Mouse (Mus musculus) midbrain, postnatal 0 days (tissue): Measurements from ENCODE around the gene Tomm22. TPM values are rescaled to one million over a fixed set of nuclear protein-coding genes. Genes with fewer than 3 reads are reported as not detected.
A peak's percentile ranks its signal among the peaks of the same experiment; 100 is the strongest.

Experiments used
- ATAC-seq: fragments of 200-750 bp; cut with Nextera tagmentation; 2 replicates; pipeline ENCODE4 v1.8.0; 2017; ENCODE audit warnings: moderate number of reproducible peaks, mild to moderate bottlenecking, moderate TSS enrichment, moderate library complexity; ENCODE audit not compliant: low FRiP score
- DNase-seq: peaks from one replicate; pipeline ENCODE4 v3.0.0-alpha.2; 2015; ENCODE audit warnings: low spot score
- H3K27ac ChIP-seq: fragments of 300-500 bp; sonication (generic); 2 replicates; pipeline ENCODE4 v1.5.1; 2014; ENCODE audit warnings: low read depth, mild to moderate bottlenecking, low read length, mixed read lengths
- H3K27me3 ChIP-seq: fragments of 300-500 bp; sonication (generic); 2 replicates; pipeline ENCODE4 v1.6.1; 2014; ENCODE audit warnings: low read length, control low read depth, mixed read lengths; ENCODE audit not compliant: insufficient read depth
- H3K36me3 ChIP-seq: fragments of 300-500 bp; sonication (generic); 2 replicates; pipeline ENCODE4 v1.6.1; 2014; ENCODE audit warnings: low read length, control low read depth, mixed read lengths; ENCODE audit not compliant: insufficient read depth
- H3K4me1 ChIP-seq: fragments of 300-500 bp; sonication (generic); 2 replicates; pipeline ENCODE4 v1.6.1; 2014; ENCODE audit warnings: mild to moderate bottlenecking, control low read depth, antibody characterized with exemption, low read length, mixed read lengths; ENCODE audit not compliant: insufficient read depth
- H3K4me2 ChIP-seq: fragments of 300-500 bp; sonication (generic); 2 replicates; pipeline ENCODE4 v1.6.1; 2014; ENCODE audit warnings: low read depth, mild to moderate bottlenecking, low read length, mixed read lengths; ENCODE audit not compliant: poor library complexity, severe bottlenecking
- H3K4me3 ChIP-seq: fragments of 300-500 bp; sonication (generic); 2 replicates; pipeline ENCODE4 v1.5.1; 2014; ENCODE audit warnings: low read depth, mild to moderate bottlenecking, low read length, moderate library complexity
- H3K9ac ChIP-seq: fragments of 300-500 bp; sonication (generic); replicated peaks from 2 replicates; pipeline ENCODE4 v1.6.1; 2014; ENCODE audit warnings: mild to moderate bottlenecking, low read length, moderate library complexity, mixed read lengths; ENCODE audit not compliant: poor library complexity, severe bottlenecking
- H3K9me3 ChIP-seq: fragments of 300-500 bp; sonication (generic); 2 replicates; pipeline ENCODE4 v1.6.1; 2016; ENCODE audit warnings: low read length, control low read depth
- CTCF ChIP-seq: IDR thresholded peaks from 2 replicates; pipeline ENCODE4 v1.5.1; 2016; ENCODE audit warnings: antibody characterized with exemption, mild to moderate bottlenecking
- WGBS: fragments of 180-500 bp; shearing (Covaris S2); extraction: QIAGEN DNeasy Blood & Tissue Kit; methylation state at CpG from one replicate; pipeline ENCODE4 v1.1.7; 2014; 5-methylcytosine and 5-hydroxymethylcytosine counted together
- polyA plus RNA-seq: library from polyadenylated mRNA; unstranded; fragments of >200 nt; fragmentation: Nextera tagmentation; extraction: Ambion mirVana; gene quantifications from 2 replicates; pipeline ENCODE4 v1.2.1, GENCODE M21; 2015
- total RNA-seq: library from RNA; depleted of rRNA; stranded (reverse); fragments of >200 nt; gene quantifications from 2 replicates; pipeline ENCODE4 v1.2.3, GENCODE M21; 2014

The Tomm22 gene
- total and polyA plus RNA-seq, 2 experiments from 2014 or later: 161 to 229 TPM

DNA sequence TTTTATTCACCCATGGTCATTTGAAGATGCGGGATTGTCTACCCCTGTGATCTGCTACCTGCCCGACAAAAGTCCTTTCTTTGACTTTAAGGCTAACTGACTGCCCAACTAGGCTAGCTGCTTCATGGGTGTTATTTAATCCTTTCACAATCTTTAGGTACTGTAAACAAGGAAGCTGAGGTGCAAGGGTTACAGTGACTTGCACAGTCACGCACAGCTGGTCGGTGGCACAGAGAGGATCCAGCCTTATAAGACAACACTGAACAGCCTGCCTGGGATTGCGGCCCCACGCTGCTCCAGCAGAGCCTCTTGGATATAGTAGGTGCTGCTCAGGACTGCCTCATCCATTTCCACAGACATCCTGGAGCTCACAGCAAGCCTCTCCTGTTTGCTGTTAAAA is 12.5 kb downstream of the Tomm22 start:
- Histone ChIP-seq H3K9me3 (no peaks in the 10 kb centered on the region), H3K4me2 (no peak overlapping the region), H3K27me3 (no peaks in the 10 kb centered on the region), H3K9ac (no peak overlapping the region), H3K4me1 (peaks cover 29% of the 10 kb centered on the region), H3K27ac (no peak overlapping the region), H3K4me3 (no peak overlapping the region), H3K36me3 (no peaks in the 10 kb centered on the region)
- TF ChIP-seq CTCF: no peak
- DNase-seq (no peak), ATAC-seq (no peak)
- 88% methylated on average over 6 of the region's 6 CpGs for WGBS

DNA sequence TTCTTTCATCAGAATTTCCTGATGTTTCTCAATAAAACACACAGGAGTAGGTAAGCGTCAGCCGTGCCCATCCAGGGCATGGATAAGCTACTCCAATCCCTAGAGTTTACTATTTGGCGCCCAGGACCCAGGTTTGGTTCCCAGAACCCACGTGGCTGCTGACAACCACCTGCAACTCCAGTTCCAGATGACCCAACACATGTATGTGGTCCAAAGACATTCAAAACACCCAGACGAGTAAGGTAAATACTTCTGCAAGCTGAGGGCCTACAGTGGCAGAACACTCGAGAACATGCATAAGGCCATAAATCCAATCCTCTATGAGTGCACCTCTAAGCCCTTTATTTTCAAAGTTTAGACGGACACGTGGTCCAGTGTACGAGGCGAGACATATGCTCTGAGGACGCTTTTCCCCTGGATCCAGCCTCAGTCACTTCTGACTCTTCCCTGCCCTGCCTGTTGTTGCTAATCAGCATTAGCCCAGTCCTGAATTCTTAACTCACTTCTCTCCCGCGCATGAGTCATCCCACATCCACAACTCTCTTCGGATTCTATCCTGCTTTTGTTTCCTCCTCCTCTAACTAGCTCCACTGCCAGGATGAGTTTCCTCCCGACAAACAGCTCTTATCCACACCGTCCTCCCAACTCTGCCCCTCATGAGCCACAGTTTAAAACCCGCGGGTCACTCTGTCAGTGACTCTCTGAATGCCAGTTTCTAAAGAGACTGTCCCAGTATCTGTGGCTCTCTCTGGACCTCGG is 13.2 kb downstream of the Tomm22 start:
- H3K4me1 ChIP-seq: peaks cover 29% of the 10 kb centered on the region
- H3K36me3 ChIP-seq: no peaks in the 10 kb centered on the region
- H3K27me3 ChIP-seq: no peaks in the 10 kb centered on the region
- peak overlapping the region; percentile 91 for H3K4me3 ChIP-seq
- no peaks in the 10 kb centered on the region for H3K9me3 ChIP-seq
- 72% methylated on average over 19 of the region's 19 CpGs for WGBS
- DNase-seq (no peak), ATAC-seq (no peak)
- peak overlapping the region; percentile 74 for H3K4me2 ChIP-seq
- H3K27ac ChIP-seq: no peak overlapping the region
- peak overlapping the region; percentile 36; the same call in 1 of the 2 replicates for H3K9ac ChIP-seq
- TF ChIP-seq CTCF: no peak

DNA sequence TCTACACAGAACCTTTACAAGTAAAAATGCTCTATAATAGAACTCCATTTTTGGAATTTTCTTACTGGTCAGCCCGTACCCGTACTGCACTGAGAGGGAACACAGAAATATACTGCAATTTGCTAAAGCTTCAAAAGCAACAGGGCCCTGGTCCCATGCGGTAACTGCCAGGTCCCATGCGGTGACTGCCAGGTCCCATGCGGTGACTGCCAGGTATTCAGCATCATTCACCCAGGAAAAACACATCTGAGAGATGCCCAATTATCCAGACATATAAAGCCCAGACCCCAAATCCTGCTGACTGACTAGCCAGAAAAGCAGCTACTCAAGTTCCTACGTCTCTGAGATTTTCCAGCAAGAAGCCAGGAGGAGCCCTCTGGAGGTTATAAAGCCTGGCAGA is 14.0 kb downstream of the Tomm22 start:
- no peak for ATAC-seq
- 76% methylated on average over 6 of the region's 6 CpGs for WGBS
- H3K36me3 ChIP-seq: no peaks in the 10 kb centered on the region
- no peaks in the 10 kb centered on the region for H3K27me3 ChIP-seq
- no peaks in the 10 kb centered on the region for H3K9me3 ChIP-seq
- H3K4me3 ChIP-seq: peak overlapping the region; percentile 91
- no peak for DNase-seq
- TF ChIP-seq CTCF: no peak
- H3K9ac ChIP-seq: peak overlapping the region; percentile 48; the same call in 1 of the 2 replicates
- H3K27ac ChIP-seq: no peak overlapping the region
- H3K4me2 ChIP-seq: peak overlapping the region; percentile 74
- H3K4me1 ChIP-seq: peaks cover 29% of the 10 kb centered on the region

DNA sequence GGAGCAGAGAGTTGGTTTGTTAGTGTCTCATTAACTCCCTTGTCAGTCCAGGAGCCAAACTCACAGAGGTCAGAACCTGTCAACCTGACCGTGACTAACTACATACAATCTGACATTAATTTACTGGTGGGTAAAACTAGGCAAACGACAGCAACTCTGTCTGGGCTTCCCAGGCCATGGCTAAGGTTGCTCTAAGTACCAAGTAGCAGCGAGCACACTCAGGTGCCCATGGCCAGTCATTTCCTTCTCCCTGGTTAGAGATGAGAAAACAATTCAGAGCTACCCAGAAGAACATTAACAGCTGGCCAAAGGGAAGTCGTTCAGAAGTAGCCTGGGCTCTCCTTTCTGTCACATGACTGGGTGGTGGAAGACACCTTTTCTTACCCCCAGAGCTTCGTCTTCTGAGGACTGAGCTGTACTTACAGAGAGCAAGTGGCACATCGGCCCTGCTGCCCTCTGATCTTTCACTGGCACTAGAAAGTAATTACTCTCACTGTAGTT is 14.5 kb downstream of the Tomm22 start:
- 52% methylated on average over 6 of the region's 6 CpGs for WGBS
- Histone ChIP-seq H3K9ac (peak overlapping the region; percentile 48; the same call in 1 of the 2 replicates), H3K4me1 (peaks cover 29% of the 10 kb centered on the region), H3K4me2 (peak overlapping the region; percentile 74), H3K36me3 (no peaks in the 10 kb centered on the region), H3K27ac (no peak overlapping the region), H3K4me3 (peak overlapping the region; percentile 91), H3K27me3 (no peaks in the 10 kb centered on the region), H3K9me3 (no peaks in the 10 kb centered on the region)
- TF ChIP-seq CTCF: no peak
- DNase-seq: no peak
- no peak for ATAC-seq

DNA sequence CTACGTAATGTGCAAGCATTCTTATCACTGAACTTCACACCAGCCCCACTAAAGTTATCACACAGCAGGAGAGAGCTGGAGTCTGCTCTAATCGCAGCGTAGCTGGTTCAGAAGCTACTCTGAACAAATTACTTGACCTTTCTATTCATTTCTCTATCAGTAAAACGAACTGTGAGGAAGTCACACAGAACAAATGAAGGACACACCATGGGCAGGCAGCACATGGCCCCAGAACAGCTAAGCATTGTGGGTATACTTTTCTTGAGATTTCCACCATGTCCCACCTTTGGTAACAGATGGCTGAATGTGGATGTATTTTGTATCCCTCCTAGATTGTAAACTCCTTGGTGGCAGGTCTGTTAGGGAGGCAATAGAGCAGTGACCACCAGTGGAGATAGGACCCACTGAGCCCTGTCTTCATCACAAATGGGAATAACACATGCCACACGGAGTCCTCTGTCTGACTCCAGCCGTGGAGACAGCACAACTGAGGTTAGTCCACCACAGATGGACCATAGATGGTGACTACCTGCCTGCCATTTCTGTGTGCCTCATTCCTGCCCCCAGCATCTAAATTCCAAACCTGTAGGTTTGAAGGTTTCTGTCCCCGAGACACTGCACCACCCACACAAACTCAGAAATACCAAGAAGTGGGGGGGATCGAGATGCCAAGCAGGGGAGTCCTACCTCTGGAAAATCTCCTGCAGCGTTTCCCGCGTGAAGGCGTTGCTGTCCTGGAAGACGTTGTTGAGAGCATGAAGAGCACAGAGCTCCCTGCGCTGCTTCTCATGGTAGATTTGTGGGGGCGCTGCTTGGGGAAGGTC is 15.6 kb downstream of the Tomm22 start:
- H3K27me3 ChIP-seq: no peaks in the 10 kb centered on the region
- peak overlapping the region; percentile 74 for H3K4me2 ChIP-seq
- WGBS: 16% methylated on average over 15 of the region's 15 CpGs
- DNase-seq (no peak), ATAC-seq (no peak)
- no peak overlapping the region for H3K27ac ChIP-seq
- H3K4me1 ChIP-seq: peaks cover 29% of the 10 kb centered on the region
- H3K4me3 ChIP-seq: peak overlapping the region; percentile 91
- peak overlapping the region; percentile 85 for H3K9ac ChIP-seq
- TF ChIP-seq CTCF: no peak
- no peaks in the 10 kb centered on the region for H3K36me3 ChIP-seq
- H3K9me3 ChIP-seq: no peaks in the 10 kb centered on the region
